Mouse (Mus musculus): ENCODE data around the gene Flt1.

Flt1 gene

DNA sequence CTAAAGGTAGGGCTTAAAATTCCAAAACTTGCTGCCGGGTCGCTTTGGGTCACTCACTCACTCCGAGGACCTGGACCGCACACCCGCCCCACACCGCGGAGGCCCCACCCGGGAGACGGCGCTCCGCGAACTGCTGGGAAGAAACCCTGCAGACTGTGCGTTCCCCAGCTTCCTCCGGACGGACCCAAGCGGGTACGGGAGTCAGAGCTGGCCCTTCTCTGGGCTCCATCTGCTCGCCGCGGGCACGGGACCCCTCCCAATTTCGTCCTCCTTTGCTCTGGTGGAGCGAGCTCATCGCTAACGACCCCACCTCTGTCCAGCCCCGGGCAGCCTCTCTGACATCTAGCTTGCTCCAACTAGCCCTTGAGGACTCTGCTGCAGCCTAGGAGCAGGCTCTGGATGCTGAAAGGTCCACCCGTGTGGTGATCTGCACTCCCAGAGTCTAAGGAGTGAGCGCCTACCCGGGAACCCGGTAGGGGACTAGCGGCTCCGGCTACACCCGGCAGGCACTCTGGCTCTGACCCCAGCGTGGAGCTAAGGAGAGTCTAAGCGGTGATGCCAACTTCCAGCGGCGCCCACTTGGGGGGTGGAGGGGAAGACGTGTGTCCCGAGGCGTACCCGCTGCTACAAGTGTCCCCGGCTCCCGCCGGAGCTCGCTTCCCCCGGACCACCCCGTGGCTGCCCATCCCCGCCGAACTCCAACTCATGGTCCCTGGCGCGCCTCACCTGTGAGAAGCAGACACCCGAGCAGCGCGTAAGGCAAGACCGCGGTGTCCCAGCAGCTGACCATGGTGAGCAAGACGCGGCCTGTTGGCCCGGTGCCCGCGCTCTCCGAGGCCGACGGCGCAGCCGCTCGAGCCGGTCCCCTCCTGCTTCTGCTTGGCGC, 623 bp downstream of the Flt1 start:
- DNase-seq (ENCODE audit: low spot score) = no peak

GRCm38 (mm10) chr5:147724391-147724790, 1.4 kb downstream of the Flt1 start:
- DNase-seq (ENCODE audit: low spot score) = no peak

- no peak for DNase-seq (ENCODE audit: low spot score)
These were observed 2.0 kb downstream of the Flt1 start for GRCm38 (mm10) chr5:147723811-147724210.

- DNase-seq (ENCODE audit: low spot score) = no peak
These were observed 4.4 kb downstream of the Flt1 start for GRCm38 (mm10) chr5:147721438-147721837.

DNA sequence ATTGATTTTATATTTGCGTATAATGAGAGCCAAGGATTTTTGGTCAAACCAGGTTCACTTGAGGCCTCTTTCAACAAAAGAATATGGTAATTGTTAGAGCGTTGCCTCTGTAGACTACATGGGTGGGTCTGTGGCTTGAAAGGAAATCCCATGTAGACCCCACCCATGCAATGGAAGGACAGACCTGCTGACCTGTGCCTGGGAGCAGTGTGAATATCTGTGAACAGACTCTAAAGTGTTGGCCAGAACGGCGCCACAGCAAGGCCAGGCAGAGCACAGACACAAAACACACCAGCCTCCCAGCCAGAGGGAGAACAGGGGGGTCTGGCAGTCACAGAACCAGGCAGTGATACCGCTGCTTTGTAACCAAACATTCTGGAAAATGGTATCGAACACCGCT, 7.5 kb downstream of the Flt1 start:
- DNase-seq (ENCODE audit: low spot score) = no peak

DNA sequence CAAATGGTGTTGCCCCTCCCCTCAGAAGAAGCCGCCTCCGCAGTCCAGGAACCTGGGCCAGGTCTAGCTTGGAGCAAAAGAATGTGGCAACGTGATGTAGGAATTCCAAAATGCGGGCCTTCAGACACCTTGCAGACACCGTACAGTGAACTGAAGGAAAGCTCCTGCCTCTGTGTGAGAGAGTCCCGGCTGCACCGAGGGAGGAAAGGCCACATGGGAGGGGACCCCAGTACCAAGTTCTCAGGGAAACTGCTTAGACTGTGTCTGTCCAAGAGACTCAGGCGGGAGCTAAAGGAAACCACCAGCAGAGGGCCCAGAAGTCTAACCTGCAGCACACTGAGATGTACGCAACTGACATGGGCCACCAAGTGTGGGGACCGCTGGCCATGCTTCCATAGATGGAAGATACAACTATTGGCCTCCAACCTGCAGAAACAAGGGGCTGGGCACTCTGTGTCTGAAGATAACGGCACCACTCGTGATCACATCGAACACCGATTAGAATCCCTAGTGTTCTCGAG, 9.1 kb downstream of the Flt1 start:
- no peak for DNase-seq (ENCODE audit: low spot score)

- DNase-seq (ENCODE audit: low spot score) = no peak
These were observed 9.5 kb downstream of the Flt1 start for GRCm38 (mm10) chr5:147716276-147716675.

GRCm38 (mm10) chr5:147715391-147715790, 10.4 kb downstream of the Flt1 start:
- no peak for DNase-seq (ENCODE audit: low spot score)

DNA sequence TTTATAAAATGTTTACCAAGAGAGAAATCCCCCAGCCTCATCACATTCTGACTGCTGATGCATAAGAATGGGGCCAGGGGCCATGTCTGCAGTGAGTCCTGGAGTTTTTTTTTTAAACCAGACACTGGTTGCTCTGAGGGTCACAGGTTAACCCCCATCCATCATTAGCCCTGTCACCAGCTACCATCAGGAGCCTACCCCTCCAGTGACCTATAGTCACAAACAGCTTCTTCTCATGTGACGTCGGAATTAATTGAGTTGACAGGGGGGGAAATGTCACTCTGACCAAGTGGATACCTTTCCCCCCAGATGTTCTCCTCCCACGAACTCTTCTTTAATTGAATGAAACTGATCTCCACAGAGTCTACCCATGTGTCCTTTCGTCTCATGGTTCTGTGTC, 17.3 kb downstream of the Flt1 start:
- no peak for DNase-seq (ENCODE audit: low spot score)

GRCm38 (mm10) chr5:147707479-147707878, 18.3 kb downstream of the Flt1 start:
- DNase-seq (ENCODE audit: low spot score) = no peak

GRCm38 (mm10) chr5:147704890-147705289, 20.9 kb downstream of the Flt1 start:
- no peak for DNase-seq (ENCODE audit: low spot score)

- DNase-seq (ENCODE audit: low spot score) = no peak
These were observed 23.4 kb downstream of the Flt1 start for GRCm38 (mm10) chr5:147702423-147702822.

DNA sequence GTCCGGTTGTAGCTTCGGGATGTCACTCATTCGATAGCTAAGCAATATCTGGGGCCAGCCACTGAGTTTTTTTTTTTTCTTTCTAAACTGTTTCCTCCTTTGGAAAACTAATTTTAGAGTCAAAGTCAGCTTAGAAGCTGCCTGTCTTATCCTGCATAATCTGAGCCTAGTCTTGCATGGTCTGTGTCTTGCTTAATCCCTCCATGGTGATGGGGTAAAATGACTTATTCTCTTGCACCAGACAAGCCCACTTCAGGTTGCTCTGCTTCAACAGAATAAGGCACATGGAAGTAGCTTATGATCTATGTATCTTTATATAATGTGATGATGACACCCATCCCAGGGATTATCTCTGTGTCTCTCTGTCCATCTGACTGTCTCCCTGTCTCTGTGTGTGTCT, 24.8 kb downstream of the Flt1 start:
- DNase-seq (ENCODE audit: low spot score) = no peak

- DNase-seq (ENCODE audit: low spot score) = no peak
These were observed 27.8 kb downstream of the Flt1 start for GRCm38 (mm10) chr5:147698044-147698443.

DNA sequence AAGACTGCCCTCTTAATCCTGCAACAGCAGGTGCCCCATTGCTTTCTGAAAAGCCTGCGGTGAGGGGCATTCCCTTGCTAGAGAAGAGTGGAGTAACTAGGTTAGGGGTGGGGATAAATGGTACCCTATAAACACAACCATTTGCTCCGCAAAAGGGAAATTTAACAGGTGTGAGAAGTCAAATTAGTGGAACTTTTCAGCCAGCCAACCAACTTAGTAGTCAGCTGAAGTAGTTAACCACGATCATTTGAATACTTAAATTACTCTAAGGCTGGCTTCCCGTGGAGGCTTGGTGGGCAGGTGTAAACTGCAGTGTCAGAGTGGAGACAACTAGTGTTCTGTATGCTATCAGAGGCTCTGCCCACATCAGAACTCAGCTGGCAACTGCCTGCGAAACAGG, 28.6 kb downstream of the Flt1 start:
- DNase-seq (ENCODE audit: low spot score) = no peak

- no peak for DNase-seq (ENCODE audit: low spot score)
These were observed 33.2 kb downstream of the Flt1 start for GRCm38 (mm10) chr5:147692622-147693021.

GRCm38 (mm10) chr5:147683707-147684323, 42.0 kb downstream of the Flt1 start:
- DNase-seq (ENCODE audit: low spot score) = no peak

DNA sequence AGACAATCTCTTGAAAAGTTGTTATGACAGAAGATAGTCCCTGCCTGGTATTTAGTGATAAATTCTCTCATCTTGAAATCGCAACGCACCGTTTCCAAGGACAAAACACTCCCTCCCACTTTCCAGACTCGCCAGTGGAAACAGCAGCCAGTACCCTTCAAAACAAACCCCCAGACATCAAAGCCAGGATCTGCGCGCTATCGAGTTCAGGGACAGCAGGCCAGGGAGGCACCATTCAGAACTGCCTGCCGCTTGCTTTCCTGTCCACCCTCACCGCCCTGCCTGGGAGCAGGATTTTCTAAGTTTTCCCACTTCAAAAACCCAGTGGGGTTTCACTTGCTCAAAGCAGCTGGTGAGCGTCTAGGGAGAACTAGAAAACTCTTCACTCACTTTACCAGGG, 44.6 kb downstream of the Flt1 start:
- no peak for DNase-seq (ENCODE audit: low spot score)

DNA sequence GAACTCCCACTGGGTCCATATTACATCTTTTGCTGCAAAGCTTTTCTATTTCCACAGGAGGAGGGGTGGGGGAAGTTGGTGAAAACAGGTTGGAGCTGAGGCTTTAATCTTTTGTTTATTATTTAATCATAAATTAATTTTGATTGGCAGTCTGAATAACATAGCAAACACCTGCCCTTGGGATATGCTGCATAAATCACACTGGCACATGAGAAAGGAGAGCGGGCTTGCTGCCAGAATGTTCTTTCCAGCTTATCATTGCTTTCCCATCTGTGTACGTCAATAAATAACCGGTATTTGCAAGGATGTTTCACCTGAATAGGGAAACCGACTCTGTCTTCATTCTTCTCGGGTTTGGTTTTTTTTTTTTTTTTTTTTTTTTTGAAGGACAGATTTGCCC, 45.1 kb downstream of the Flt1 start:
- no peak for DNase-seq (ENCODE audit: low spot score)

GRCm38 (mm10) chr5:147679316-147679715, 46.5 kb downstream of the Flt1 start:
- DNase-seq (ENCODE audit: low spot score) = no peak

GRCm38 (mm10) chr5:147675791-147676190, 50.0 kb downstream of the Flt1 start:
- no peak for DNase-seq (ENCODE audit: low spot score)

DNA sequence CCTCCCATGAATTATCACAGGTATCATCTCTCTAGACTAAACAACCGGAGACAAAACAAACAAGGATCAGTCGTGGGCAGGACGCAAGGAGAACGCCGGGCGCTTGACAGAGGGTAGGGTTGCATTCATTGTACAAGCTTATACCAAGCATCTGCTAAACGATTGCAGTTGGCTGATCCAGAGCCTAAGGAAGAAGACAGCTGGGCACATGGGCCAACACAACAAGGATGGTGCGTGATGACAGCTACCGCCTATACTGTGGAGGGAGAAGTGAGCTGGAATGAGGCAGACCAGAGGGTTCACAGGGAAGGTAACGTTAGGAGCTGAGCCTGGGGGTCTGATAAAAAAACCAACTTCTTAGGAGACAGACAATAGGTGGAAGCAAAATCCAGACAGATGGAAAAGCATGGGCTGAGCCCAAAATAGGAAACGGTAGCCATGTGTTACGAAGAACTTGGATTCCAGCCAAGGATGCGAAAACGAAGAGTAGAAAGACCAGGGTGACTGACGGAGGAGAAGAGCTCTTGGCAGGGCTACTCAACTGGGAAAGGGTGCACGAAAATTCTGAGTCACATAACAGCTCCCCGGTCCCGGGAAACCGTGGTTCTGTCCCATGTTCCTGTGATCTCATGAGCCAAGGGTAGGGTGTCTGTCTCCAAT, 53.9 kb downstream of the Flt1 start:
- peak; percentile 42 for DNase-seq (ENCODE audit: low spot score)

Data from layer of hippocampus, adult 11-12 months (tissue).